Mouse (Mus musculus): ENCODE data around the gene Sod3. TPM values are rescaled to one million over a fixed set of nuclear protein-coding genes. Genes with fewer than 3 reads are reported as not detected.

Gene Sod3
- polyA plus RNA-seq, 1 experiment from 2014 or later = 0.14 TPM

DNA sequence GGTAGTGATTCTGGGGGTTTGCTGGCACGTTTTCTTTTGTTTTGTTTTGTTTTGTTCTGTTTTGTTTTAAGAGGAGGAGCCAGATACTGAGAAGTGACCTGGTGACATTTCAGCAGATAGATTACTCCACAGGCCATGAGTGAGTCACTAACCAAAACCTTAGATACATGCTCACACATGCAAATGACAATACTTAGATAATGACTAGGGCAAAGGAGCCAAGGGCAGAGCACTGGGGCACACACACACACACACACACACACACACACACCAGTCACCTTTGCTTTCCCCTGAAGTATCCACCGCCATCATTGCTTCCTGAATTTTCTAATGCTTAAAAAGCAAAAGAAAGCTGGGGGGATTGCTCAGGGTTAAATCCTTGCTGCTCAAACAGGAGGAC is 52.9 kb downstream of the Sod3 start:
- Histone ChIP-seq H3K4me1 (no peaks in the 10 kb centered on the region), H3K4me3 (no peak overlapping the region), H3K27ac (no peak overlapping the region), H3K9ac (no peak overlapping the region), H3K4me2 (no peak overlapping the region), H3K9me3 (no peaks in the 10 kb centered on the region), H3K27me3 (no peaks in the 10 kb centered on the region), H3K36me3 (no peaks in the 10 kb centered on the region)
- WGBS = 66% methylated on average over 2 of the region's 2 CpGs
- no peak for ATAC-seq (ENCODE audit: insufficient number of reproducible peaks, insufficient read depth, low FRiP score, low TSS enrichment, low read depth)

Other genes with a start within 250 kb of the Sod3 start
- gene Dhx15, start 173.3 kb upstream of the Sod3 start, polyA plus RNA-seq (2015; fragmentation: Nextera tagmentation; extraction: Ambion mirVana) = 176 and 178 TPM in 2 replicates
- 2.5 and 2.9 TPM in 2 replicates for gene Ccdc149, start 107.7 kb downstream of the Sod3 start, polyA plus RNA-seq (2015; fragmentation: Nextera tagmentation; extraction: Ambion mirVana)
- 6.3 and 6.6 TPM in 2 replicates for gene Lgi2, start 202.7 kb downstream of the Sod3 start, polyA plus RNA-seq (2015; fragmentation: Nextera tagmentation; extraction: Ambion mirVana)